Mouse (Mus musculus) MEL (cell line): ENCODE measurements around the gene Gfpt1.

Experiments
- CHD1 ChIP-seq: IDR thresholded peaks from 2 replicates; pipeline ENCODE4 v1.6.1; 2012; ENCODE audit warnings: low read depth, mild to moderate bottlenecking, inconsistent platforms, low read length, improper control_type of control experiment
- CTCF ChIP-seq, 3 experiments: IDR thresholded peaks in 2 of 3; conservative IDR thresholded peaks in 1 of 3; 2 replicates each; pipeline ENCODE4 v1.5.1; 2011 to 2012; ENCODE audit warnings: low read length in 3 of 3, low read depth in 2 of 3, mild to moderate bottlenecking in 2 of 3, improper control_type of control experiment in 1 of 3, inconsistent platforms in 1 of 3, mixed read lengths in 1 of 3, moderate library complexity in 1 of 3; ENCODE audit not compliant: control insufficient read depth in 1 of 3, insufficient read depth in 1 of 3, poor library complexity in 1 of 3, severe bottlenecking in 1 of 3
- E2F4 ChIP-seq: IDR thresholded peaks from 2 replicates; pipeline ENCODE4 v1.6.1; 2011; ENCODE audit warnings: low read depth, low read length, improper control_type of control experiment, borderline replicate concordance
- EP300 ChIP-seq, 2 experiments: IDR thresholded peaks; 2 replicates each; pipeline ENCODE4 v1.6.1; 2011; ENCODE audit warnings: improper control_type of control experiment in 2 of 2, low read length in 2 of 2, low read depth in 1 of 2, mild to moderate bottlenecking in 1 of 2
- GATA1 ChIP-seq: IDR thresholded peaks from 2 replicates; pipeline ENCODE4 v1.6.1; 2011; ENCODE audit warnings: low read depth, low read length, improper control_type of control experiment
- HCFC1 ChIP-seq: IDR thresholded peaks from 2 replicates; pipeline ENCODE4 v1.6.1; 2012; ENCODE audit warnings: low read depth, mild to moderate bottlenecking, inconsistent platforms, low read length, improper control_type of control experiment, moderate library complexity
- KAT2A ChIP-seq: conservative IDR thresholded peaks from 2 replicates; pipeline ENCODE4 v1.6.1; 2012; ENCODE audit warnings: low read depth, low read length, improper control_type of control experiment, inconsistent platforms
- SIN3A ChIP-seq: IDR thresholded peaks from 2 replicates; pipeline ENCODE4 v1.6.1; 2012; ENCODE audit warnings: low read length, improper control_type of control experiment, inconsistent platforms
- TBP ChIP-seq: IDR thresholded peaks from 2 replicates; pipeline ENCODE4 v1.8.0; 2011; ENCODE audit warnings: low read depth, low read length, improper control_type of control experiment
- UBTF ChIP-seq: IDR thresholded peaks from 2 replicates; pipeline ENCODE4 v1.6.1; 2012; ENCODE audit warnings: low read depth, mild to moderate bottlenecking, inconsistent platforms, low read length, improper control_type of control experiment, moderate library complexity, borderline replicate concordance; ENCODE audit not compliant: insufficient read depth

DNA sequence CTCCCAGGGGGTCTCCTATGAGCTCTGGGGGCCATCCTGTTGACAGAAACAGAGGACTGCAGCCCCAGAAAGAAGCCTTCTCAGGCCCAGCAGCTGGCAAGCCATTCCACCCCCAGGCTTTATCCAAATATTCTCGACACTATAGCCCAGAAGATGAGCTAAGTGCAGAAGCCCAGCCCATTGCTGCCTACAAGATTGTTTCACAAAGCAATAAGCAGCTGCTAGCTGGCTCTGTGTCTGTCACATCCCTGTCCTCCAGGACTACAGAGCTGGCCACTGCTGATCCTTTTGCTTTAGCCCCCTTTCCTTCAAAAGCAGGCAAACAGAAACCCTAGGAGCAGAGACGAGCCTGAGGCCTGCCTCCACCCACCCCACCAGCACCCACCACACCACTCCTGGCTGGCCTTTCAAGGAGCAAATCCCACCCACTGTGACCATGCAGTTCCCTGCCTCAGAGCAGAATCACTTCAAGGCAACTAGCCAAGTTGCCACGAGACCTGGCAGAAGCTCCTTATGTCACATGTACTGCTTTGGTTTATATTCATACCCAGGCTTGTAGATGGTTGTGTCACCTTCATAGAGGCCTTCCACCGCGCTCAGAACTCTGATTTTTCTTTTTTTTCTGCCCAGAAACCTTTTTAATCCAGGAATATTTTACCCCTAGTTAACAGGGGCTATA is 45.9 kb upstream of the Gfpt1 start:
- TF ChIP-seq CTCF (IDR thresholded peaks at IDR 0.05 in 2 of 3, conservative IDR thresholded peaks at IDR 0.05 in 1 of 3; ENCODE audit: control insufficient read depth in 1 of 3, insufficient read depth in 1 of 3, low read depth in 2 of 3, low read length in 3 of 3, poor library complexity in 1 of 3, severe bottlenecking in 1 of 3) (no peak), EP300 (IDR thresholded peaks at IDR 0.05; ENCODE audit: low read depth in 1 of 2, low read length in 2 of 2) (no peak), CHD1 (no peak), UBTF (no peak), KAT2A (no peak), SIN3A (no peak), TBP (no peak), GATA1 (no peak), HCFC1 (no peak), E2F4 (no peak)
